Mouse (Mus musculus) bone marrow macrophage, adult 2 months (primary cell): ENCODE results near the gene Sec14l4. TPM values are rescaled to one million over a fixed set of nuclear protein-coding genes. Genes with fewer than 3 reads are reported as not detected.

ENCODE experiments used
- H3K27ac ChIP-seq: 2 replicates; pipeline ENCODE4 v1.5.1; 2012; ENCODE audit warnings: low read depth, low read length; ENCODE audit not compliant: insufficient read depth
- H3K4me1 ChIP-seq: 2 replicates; pipeline ENCODE4 v1.6.1; 2012; ENCODE audit warnings: low read length; ENCODE audit not compliant: control insufficient read depth, insufficient read depth
- H3K4me3 ChIP-seq: 2 replicates; pipeline ENCODE4 v1.5.1; 2012; ENCODE audit warnings: mild to moderate bottlenecking, low read length, moderate library complexity; ENCODE audit not compliant: insufficient read depth
- CTCF ChIP-seq: IDR thresholded peaks from 2 replicates; pipeline ENCODE4 v1.5.1; 2012; ENCODE audit warnings: low read depth, mild to moderate bottlenecking, low read length, moderate library complexity
- POLR2A ChIP-seq: IDR thresholded peaks from 2 replicates; pipeline ENCODE4 v1.6.1; 2012; ENCODE audit warnings: mild to moderate bottlenecking, low read depth, low read length, borderline replicate concordance
- polyA plus RNA-seq: library from polyadenylated mRNA; stranded (reverse); fragments of >200 nt; gene quantifications from 2 replicates; pipeline ENCODE4 v1.2.4, GENCODE M21; 2012; ENCODE audit not compliant: missing spikeins, insufficient read depth, insufficient read length

The Sec14l4 gene
- polyA plus RNA-seq = not detected in 2 replicates

GRCm38 (mm10) chr11:4031126-4031941 is at the start of gene Sec14l4:
Gene Sec14l4 (plus strand): TSS chr11:4031462.
- H3K27ac ChIP-seq = no peak within 1 kb of the TSS
- 0 out of 2 replicates have a peak, but pooled peaks cover 2% of the 10 kb centered on the region for H3K4me1 ChIP-seq
- TF ChIP-seq CTCF (no peak), POLR2A (no peak)
- H3K4me3 ChIP-seq = no peak within 1 kb of the TSS

GRCm38 (mm10) chr11:3981536-3981935 is 49.7 kb upstream of the Sec14l4 start:
- TF ChIP-seq CTCF (no peak), POLR2A (no peak)
- Histone ChIP-seq H3K4me3 (no peak overlapping the region), H3K27ac (no peak overlapping the region), H3K4me1 (peaks cover 2% of the 10 kb centered on the region; the same call in 1 of the 2 replicates)

GRCm38 (mm10) chr11:3982275-3983209 is 48.7 kb upstream of the Sec14l4 start:
- no peak overlapping the region for H3K27ac ChIP-seq
- H3K4me3 ChIP-seq = no peak overlapping the region
- TF ChIP-seq CTCF (no peak), POLR2A (no peak)
- peaks cover 2% of the 10 kb centered on the region; the same call in 1 of the 2 replicates for H3K4me1 ChIP-seq

GRCm38 (mm10) chr11:3983291-3983862 is 47.9 kb upstream of the Sec14l4 start, which contains the start of gene Gal3st1:
Gene Gal3st1 (plus strand): TSS chr11:3983636.
- no peak for TF ChIP-seq CTCF
- no peak for TF ChIP-seq POLR2A
- no peak within 1 kb of the TSS for H3K4me3 ChIP-seq
- H3K4me1 ChIP-seq = peaks cover 2% of the 10 kb centered on the region; the same call in 1 of the 2 replicates
- H3K27ac ChIP-seq = no peak within 1 kb of the TSS

- H3K4me3 ChIP-seq = no peak overlapping the region
- no peak overlapping the region for H3K27ac ChIP-seq
- H3K4me1 ChIP-seq = peaks cover 2% of the 10 kb centered on the region; the same call in 1 of the 2 replicates
- TF ChIP-seq POLR2A = no peak
- no peak for TF ChIP-seq CTCF
Observed at GRCm38 (mm10) chr11:3983863-3984745, 47.2 kb upstream of the Sec14l4 start.

- TF ChIP-seq CTCF (no peak), POLR2A (no peak)
- no peaks in the 10 kb centered on the region for H3K4me1 ChIP-seq
- H3K27ac ChIP-seq = no peak overlapping the region
- no peak overlapping the region for H3K4me3 ChIP-seq
Observed at GRCm38 (mm10) chr11:3989748-3990147, 41.5 kb upstream of the Sec14l4 start.

- no peaks in the 10 kb centered on the region for H3K4me1 ChIP-seq
- no peak overlapping the region for H3K4me3 ChIP-seq
- TF ChIP-seq CTCF (no peak), POLR2A (no peak)
- no peak overlapping the region for H3K27ac ChIP-seq
Observed at GRCm38 (mm10) chr11:3993132-3993531, 38.1 kb upstream of the Sec14l4 start.

GRCm38 (mm10) chr11:3993914-3994313 is 37.3 kb upstream of the Sec14l4 start:
- TF ChIP-seq CTCF = no peak
- no peak for TF ChIP-seq POLR2A
- 0 out of 2 replicates have a peak, but pooled peaks cover 3% of the 10 kb centered on the region for H3K4me1 ChIP-seq
- no peak overlapping the region for H3K27ac ChIP-seq
- H3K4me3 ChIP-seq = no peak overlapping the region

- Histone ChIP-seq H3K27ac (no peak overlapping the region), H3K4me3 (no peak overlapping the region), H3K4me1 (0 out of 2 replicates have a peak, but pooled peaks cover 3% of the 10 kb centered on the region)
- TF ChIP-seq POLR2A (no peak), CTCF (no peak)
Observed at GRCm38 (mm10) chr11:3995511-3995910, 35.8 kb upstream of the Sec14l4 start.
